Mouse (Mus musculus) MEL (cell line): ENCODE data around the gene Apol7e.

Experiments used
- CTCF ChIP-seq, 3 experiments: IDR thresholded peaks in 2 of 3; conservative IDR thresholded peaks in 1 of 3; 2 replicates each; pipeline ENCODE4 v1.5.1; 2011 to 2012; ENCODE audit warnings: low read length in 3 of 3, low read depth in 2 of 3, mild to moderate bottlenecking in 2 of 3, improper control_type of control experiment in 1 of 3, inconsistent platforms in 1 of 3, mixed read lengths in 1 of 3, moderate library complexity in 1 of 3; ENCODE audit not compliant: control insufficient read depth in 1 of 3, insufficient read depth in 1 of 3, poor library complexity in 1 of 3, severe bottlenecking in 1 of 3
- NELFE ChIP-seq: IDR thresholded peaks from 2 replicates; pipeline ENCODE4 v1.6.1; 2011; ENCODE audit warnings: low read depth, low read length, improper control_type of control experiment
- SMC3 ChIP-seq: IDR thresholded peaks from 2 replicates; pipeline ENCODE4 v1.6.1; 2011; ENCODE audit warnings: low read depth, low read length, improper control_type of control experiment

GRCm38 (mm10) chr15:77761561-77762380, 63.1 kb downstream of the Apol7e start:
- TF ChIP-seq SMC3: peak; percentile 73
- peak; percentile 72 to 80 (median 75) for TF ChIP-seq CTCF (IDR thresholded peaks at IDR 0.05 in 2 of 3, conservative IDR thresholded peaks at IDR 0.05 in 1 of 3; ENCODE audit: control insufficient read depth in 1 of 3, insufficient read depth in 1 of 3, low read depth in 2 of 3, low read length in 3 of 3, poor library complexity in 1 of 3, severe bottlenecking in 1 of 3)
- no peak for TF ChIP-seq NELFE
